Mouse (Mus musculus): ENCODE data around the gene Aaed1.

DNA sequence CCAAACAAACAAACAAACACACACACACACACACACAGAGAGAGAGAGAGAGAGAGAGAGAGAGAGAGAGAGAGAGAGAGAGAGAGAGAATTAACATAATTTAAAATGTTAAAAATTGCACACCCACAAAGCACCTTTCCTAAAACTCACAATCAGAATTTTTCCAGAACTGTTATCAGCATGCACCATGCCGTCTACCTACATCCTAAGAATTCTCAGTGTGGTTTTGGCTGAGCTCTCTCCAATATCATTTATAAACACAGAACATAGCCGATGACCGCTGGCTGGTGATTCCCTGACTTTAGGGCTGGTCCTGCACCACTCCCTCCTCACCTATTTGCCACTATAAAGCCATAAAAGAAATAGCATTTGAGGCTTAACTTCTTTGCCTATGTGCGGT is 44.1 kb downstream of the Aaed1 start:
- TF ChIP-seq CTCF (IDR thresholded peaks at IDR 0.05): no peak
- TF ChIP-seq EP300 (IDR thresholded peaks at IDR 0.05): no peak

Measured in lung, postnatal 0 days (tissue).